Mouse (Mus musculus) forebrain, embryonic 16.5 days (tissue): ENCODE data around the gene Rcc2. TPM values are rescaled to one million over a fixed set of nuclear protein-coding genes. Genes with fewer than 3 reads are reported as not detected.
A peak's percentile ranks its signal among the peaks of the same experiment; 100 is the strongest.

Experiments used
- ATAC-seq: fragments of 200-750 bp; cut with Nextera tagmentation; 2 replicates; pipeline ENCODE4 v1.8.0; 2017; ENCODE audit warnings: mild to moderate bottlenecking, moderate library complexity
- H3K27ac ChIP-seq: fragments of 300-500 bp; sonication (generic); 2 replicates; pipeline ENCODE4 v1.5.1; 2014; ENCODE audit warnings: low read length, control low read depth
- H3K27me3 ChIP-seq: fragments of 300-500 bp; sonication (generic); replicated peaks from 2 replicates; pipeline ENCODE4 v1.6.1; 2014; ENCODE audit warnings: low read length; ENCODE audit not compliant: control insufficient read depth, insufficient read depth
- H3K36me3 ChIP-seq: fragments of 300-500 bp; sonication (generic); 2 replicates; pipeline ENCODE4 v1.6.1; 2014; ENCODE audit not compliant: control insufficient read depth, insufficient read depth
- H3K4me1 ChIP-seq: fragments of 300-500 bp; sonication (generic); replicated peaks from 2 replicates; pipeline ENCODE4 v1.6.1; 2014; ENCODE audit warnings: low read length; ENCODE audit not compliant: control insufficient read depth, insufficient read depth
- H3K4me2 ChIP-seq: fragments of 300-500 bp; sonication (generic); 2 replicates; pipeline ENCODE4 v1.6.1; 2014; ENCODE audit warnings: mild to moderate bottlenecking, low read length, control low read depth
- H3K4me3 ChIP-seq: fragments of 300-500 bp; sonication (generic); replicated peaks from 2 replicates; pipeline ENCODE4 v1.5.1; 2014; ENCODE audit warnings: mild to moderate bottlenecking, low read length, control low read depth
- H3K9ac ChIP-seq: fragments of 300-500 bp; sonication (generic); replicated peaks from 2 replicates; pipeline ENCODE4 v1.6.1; 2014; ENCODE audit warnings: low read depth, low read length, control low read depth
- H3K9me3 ChIP-seq: fragments of 300-500 bp; sonication (generic); 2 replicates; pipeline ENCODE4 v1.6.1; 2016; ENCODE audit warnings: low read length; ENCODE audit not compliant: control insufficient read depth
- WGBS: fragments of 180-500 bp; shearing (Covaris S2); extraction: QIAGEN DNeasy Blood & Tissue Kit; methylation state at CpG from one replicate; pipeline ENCODE4 v1.1.7; 2014; 5-methylcytosine and 5-hydroxymethylcytosine counted together
- polyA plus RNA-seq: library from polyadenylated mRNA; unstranded; fragments of >200 nt; fragmentation: Nextera tagmentation; extraction: Ambion mirVana; gene quantifications from 2 replicates; pipeline ENCODE4 v1.2.1, GENCODE M21; 2015

The Rcc2 gene
- polyA plus RNA-seq, 1 experiment from 2014 or later: 19.1 TPM

DNA sequence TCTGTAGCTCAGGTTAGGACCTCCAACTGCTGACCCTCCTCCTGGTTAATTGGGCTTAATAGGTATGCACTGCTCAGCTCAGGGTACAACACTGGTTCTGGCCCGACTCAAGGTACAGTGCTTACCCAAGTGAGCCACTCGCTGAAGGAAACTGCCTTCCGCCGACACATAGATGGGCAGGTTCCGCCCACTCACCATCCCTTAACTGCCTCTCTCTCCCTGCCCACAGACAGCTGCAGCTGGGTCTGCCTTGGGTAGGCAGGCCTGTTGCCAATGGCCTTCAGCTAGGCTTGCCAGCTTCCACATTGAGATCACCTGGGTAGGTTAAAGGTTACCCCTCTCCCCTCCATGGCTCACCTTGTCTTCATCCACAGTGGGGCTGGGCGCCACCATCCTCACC is 41.1 kb downstream of the Rcc2 start:
- Histone ChIP-seq H3K4me2 (no peak overlapping the region), H3K4me1 (no peaks in the 10 kb centered on the region), H3K9me3 (no peaks in the 10 kb centered on the region), H3K4me3 (no peak overlapping the region), H3K27me3 (no peaks in the 10 kb centered on the region), H3K27ac (no peak overlapping the region), H3K9ac (no peak overlapping the region), H3K36me3 (no peaks in the 10 kb centered on the region)
- ATAC-seq: no peak
- WGBS: 88% methylated on average over 6 of the region's 6 CpGs

DNA sequence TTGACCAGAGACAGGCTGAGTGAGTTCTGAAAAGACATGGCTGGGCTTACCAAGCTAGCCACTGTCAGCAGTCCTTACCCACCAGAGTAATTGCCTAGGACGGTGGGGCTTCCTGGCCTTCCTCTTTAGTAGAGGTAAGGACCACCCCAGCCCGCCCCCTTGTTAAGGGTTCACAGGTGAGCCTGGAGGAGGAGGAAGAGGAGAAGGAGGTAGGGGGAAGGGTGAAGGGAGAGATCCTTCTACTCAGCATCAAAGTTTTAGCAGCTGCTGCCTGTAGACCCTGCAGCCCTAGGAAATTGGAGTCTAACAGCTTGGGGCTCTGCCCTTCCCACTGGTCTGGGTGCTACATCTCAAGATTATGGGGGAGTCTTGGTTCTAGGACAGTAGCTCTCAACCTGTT is 42.2 kb downstream of the Rcc2 start, which contains the start of gene Padi6:
Gene Padi6 (minus strand): TSS at position 101 of the 400 bp plus-strand sequence.
- Histone ChIP-seq H3K4me3 (no peak within 1 kb of the TSS), H3K4me2 (no peak within 1 kb of the TSS), H3K9me3 (no peaks in the 10 kb centered on the region), H3K27me3 (no peaks in the 10 kb centered on the region), H3K4me1 (no peaks in the 10 kb centered on the region), H3K9ac (no peak within 1 kb of the TSS), H3K36me3 (no peaks in the 10 kb centered on the region), H3K27ac (no peak within 1 kb of the TSS)
- no peak for ATAC-seq
- WGBS: 89% methylated on average over 2 of the region's 2 CpGs

- Histone ChIP-seq H3K4me1 (no peaks in the 10 kb centered on the region), H3K27me3 (no peaks in the 10 kb centered on the region), H3K4me3 (no peak overlapping the region), H3K36me3 (no peaks in the 10 kb centered on the region), H3K9ac (no peak overlapping the region), H3K4me2 (no peak overlapping the region), H3K27ac (no peak overlapping the region), H3K9me3 (no peaks in the 10 kb centered on the region)
- 35% methylated on average over 4 of the region's 4 CpGs for WGBS
- ATAC-seq: peak; percentile 43; the same call in 1 of the 2 replicates
These were observed 42.7 kb downstream of the Rcc2 start for GRCm38 (mm10) chr4:140743086-140743485.

- 26% methylated on average over 3 of the region's 3 CpGs for WGBS
- no peak for ATAC-seq
- no peaks in the 10 kb centered on the region for H3K27me3 ChIP-seq
- no peaks in the 10 kb centered on the region for H3K4me1 ChIP-seq
- no peak overlapping the region for H3K4me3 ChIP-seq
- no peaks in the 10 kb centered on the region for H3K36me3 ChIP-seq
- H3K27ac ChIP-seq: no peak overlapping the region
- H3K4me2 ChIP-seq: no peak overlapping the region
- H3K9me3 ChIP-seq: no peaks in the 10 kb centered on the region
- no peak overlapping the region for H3K9ac ChIP-seq
These were observed 44.3 kb downstream of the Rcc2 start for GRCm38 (mm10) chr4:140744654-140745053.

DNA sequence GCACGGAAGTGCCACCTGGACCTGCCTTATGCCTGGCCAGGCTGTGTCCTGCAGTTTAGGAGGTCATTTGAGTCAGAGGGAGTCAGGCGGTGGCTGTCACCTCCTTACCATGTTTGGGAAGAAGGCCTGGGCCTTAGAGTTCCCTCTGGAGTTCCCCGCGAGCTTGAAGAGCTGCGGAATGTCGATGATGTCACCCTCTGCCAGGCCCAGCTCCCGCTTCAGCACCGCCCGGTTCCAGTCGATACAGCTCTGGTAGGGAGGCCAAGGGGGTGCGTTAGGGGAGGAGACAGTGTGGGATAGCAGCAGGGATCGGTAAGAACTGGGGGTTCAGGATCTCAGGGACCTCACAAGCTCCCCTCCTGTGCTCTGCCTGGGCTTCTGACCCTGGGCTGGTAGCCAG is 47.6 kb downstream of the Rcc2 start:
- Histone ChIP-seq H3K9ac (0 out of 2 replicates have a peak overlapping the region, but pooled peaks have one; percentile 19), H3K4me3 (no peak overlapping the region), H3K9me3 (no peaks in the 10 kb centered on the region), H3K4me1 (no peaks in the 10 kb centered on the region), H3K36me3 (no peaks in the 10 kb centered on the region), H3K27ac (no peak overlapping the region), H3K27me3 (no peaks in the 10 kb centered on the region), H3K4me2 (no peak overlapping the region)
- ATAC-seq: no peak
- WGBS: 32% methylated on average over 12 of the region's 12 CpGs

GRCm38 (mm10) chr4:140750328-140750727 is 50.0 kb downstream of the Rcc2 start:
- Histone ChIP-seq H3K4me3 (no peak overlapping the region), H3K4me1 (no peaks in the 10 kb centered on the region), H3K27me3 (no peaks in the 10 kb centered on the region), H3K9me3 (no peaks in the 10 kb centered on the region), H3K27ac (no peak overlapping the region), H3K9ac (no peak overlapping the region), H3K4me2 (peak overlapping the region; percentile 36), H3K36me3 (no peaks in the 10 kb centered on the region)
- 8% methylated on average over 17 of the region's 19 CpGs for WGBS
- no peak for ATAC-seq

- no peaks in the 10 kb centered on the region for H3K9me3 ChIP-seq
- no peak for ATAC-seq
- no peak overlapping the region for H3K27ac ChIP-seq
- 72% methylated on average over 7 of the region's 7 CpGs for WGBS
- no peak overlapping the region for H3K4me2 ChIP-seq
- no peak overlapping the region for H3K4me3 ChIP-seq
- no peaks in the 10 kb centered on the region for H3K27me3 ChIP-seq
- H3K4me1 ChIP-seq: no peaks in the 10 kb centered on the region; the same call in 1 of the 2 replicates
- no peaks in the 10 kb centered on the region for H3K36me3 ChIP-seq
- H3K9ac ChIP-seq: no peak overlapping the region
These were observed 53.0 kb downstream of the Rcc2 start for GRCm38 (mm10) chr4:140753366-140753765.

DNA sequence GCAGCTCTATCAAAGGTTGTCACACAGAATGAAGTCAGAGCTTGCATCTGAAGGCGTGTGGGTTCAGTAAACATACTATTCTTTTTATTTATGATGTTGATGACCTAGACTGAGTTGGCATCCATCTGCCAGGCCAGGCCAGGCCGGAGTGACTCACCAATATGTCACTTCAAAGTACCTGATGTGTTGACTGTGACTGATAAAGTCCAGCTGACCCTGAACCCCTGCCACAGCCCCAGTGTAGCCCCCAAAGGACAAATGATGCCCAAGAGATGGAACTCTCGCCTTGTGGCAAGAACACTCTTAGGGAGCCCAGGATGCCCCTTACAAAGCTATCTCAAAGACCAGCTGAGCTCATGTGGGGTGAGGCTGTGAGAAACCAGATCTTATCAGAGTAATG is 55.5 kb downstream of the Rcc2 start:
- Histone ChIP-seq H3K9ac (no peak overlapping the region), H3K9me3 (no peaks in the 10 kb centered on the region), H3K4me3 (no peak overlapping the region), H3K27ac (no peak overlapping the region), H3K4me2 (no peak overlapping the region), H3K36me3 (no peaks in the 10 kb centered on the region), H3K4me1 (no peaks in the 10 kb centered on the region; the same call in 1 of the 2 replicates), H3K27me3 (no peaks in the 10 kb centered on the region)
- ATAC-seq: no peak
- 97% methylated on average over 3 of the region's 3 CpGs for WGBS

DNA sequence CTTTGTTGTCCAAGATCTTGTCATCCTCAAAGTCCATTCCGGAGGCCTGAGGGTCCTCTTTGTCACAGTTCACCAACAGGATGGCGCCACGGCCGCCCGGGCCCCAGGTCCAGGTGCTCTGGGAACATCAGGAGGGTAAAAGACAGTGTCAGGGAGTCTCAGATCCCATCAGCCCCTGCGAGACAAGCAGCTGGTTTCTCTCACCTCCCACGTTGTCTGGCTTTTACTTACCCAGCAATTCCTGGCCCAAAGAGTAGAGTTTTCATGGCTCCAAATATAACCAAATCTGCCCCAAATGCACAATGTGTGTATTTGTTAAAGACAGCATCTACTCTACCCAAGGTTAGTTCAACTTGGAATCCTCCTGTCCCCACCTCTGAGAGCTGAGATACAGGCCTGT is 61.3 kb downstream of the Rcc2 start:
- Histone ChIP-seq H3K9me3 (no peaks in the 10 kb centered on the region), H3K9ac (no peak overlapping the region), H3K4me1 (no peaks in the 10 kb centered on the region; the same call in 1 of the 2 replicates), H3K27me3 (no peaks in the 10 kb centered on the region), H3K27ac (no peak overlapping the region), H3K36me3 (no peaks in the 10 kb centered on the region), H3K4me3 (no peak overlapping the region), H3K4me2 (no peak overlapping the region)
- WGBS: 90% methylated on average over 7 of the region's 7 CpGs
- no peak for ATAC-seq

DNA sequence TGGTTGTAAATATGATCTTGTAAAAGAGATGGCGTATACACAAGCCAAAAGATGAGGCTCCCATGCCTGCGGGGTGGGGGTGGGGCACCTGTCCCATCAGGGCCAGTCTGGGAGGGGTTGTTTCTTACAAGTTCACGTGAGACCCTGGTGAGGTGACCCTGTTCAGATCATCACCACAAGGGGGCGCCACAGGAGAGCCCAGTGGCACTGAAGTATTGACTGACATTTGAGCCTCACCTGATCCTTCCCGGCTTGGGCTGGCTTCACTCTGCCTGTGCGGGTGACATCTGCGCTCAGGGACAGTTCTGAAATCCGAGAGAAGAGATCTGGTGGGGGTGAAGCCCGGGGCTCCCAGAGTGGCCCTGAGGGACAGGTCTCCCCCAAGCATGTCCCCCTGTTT is 62.8 kb downstream of the Rcc2 start:
- H3K36me3 ChIP-seq: no peaks in the 10 kb centered on the region
- no peaks in the 10 kb centered on the region for H3K9me3 ChIP-seq
- H3K4me1 ChIP-seq: no peaks in the 10 kb centered on the region; the same call in 1 of the 2 replicates
- no peak overlapping the region for H3K4me3 ChIP-seq
- no peaks in the 10 kb centered on the region for H3K27me3 ChIP-seq
- ATAC-seq: no peak
- H3K9ac ChIP-seq: no peak overlapping the region
- no peak overlapping the region for H3K27ac ChIP-seq
- 15% methylated on average over 9 of the region's 9 CpGs for WGBS
- no peak overlapping the region for H3K4me2 ChIP-seq
